Mouse (Mus musculus): ENCODE measurements around the gene Ifih1. TPM values are rescaled to one million over a fixed set of nuclear protein-coding genes. Genes with fewer than 3 reads are reported as not detected.

The Ifih1 gene
- polyA plus RNA-seq, 1 experiment, result 27.0 TPM

DNA sequence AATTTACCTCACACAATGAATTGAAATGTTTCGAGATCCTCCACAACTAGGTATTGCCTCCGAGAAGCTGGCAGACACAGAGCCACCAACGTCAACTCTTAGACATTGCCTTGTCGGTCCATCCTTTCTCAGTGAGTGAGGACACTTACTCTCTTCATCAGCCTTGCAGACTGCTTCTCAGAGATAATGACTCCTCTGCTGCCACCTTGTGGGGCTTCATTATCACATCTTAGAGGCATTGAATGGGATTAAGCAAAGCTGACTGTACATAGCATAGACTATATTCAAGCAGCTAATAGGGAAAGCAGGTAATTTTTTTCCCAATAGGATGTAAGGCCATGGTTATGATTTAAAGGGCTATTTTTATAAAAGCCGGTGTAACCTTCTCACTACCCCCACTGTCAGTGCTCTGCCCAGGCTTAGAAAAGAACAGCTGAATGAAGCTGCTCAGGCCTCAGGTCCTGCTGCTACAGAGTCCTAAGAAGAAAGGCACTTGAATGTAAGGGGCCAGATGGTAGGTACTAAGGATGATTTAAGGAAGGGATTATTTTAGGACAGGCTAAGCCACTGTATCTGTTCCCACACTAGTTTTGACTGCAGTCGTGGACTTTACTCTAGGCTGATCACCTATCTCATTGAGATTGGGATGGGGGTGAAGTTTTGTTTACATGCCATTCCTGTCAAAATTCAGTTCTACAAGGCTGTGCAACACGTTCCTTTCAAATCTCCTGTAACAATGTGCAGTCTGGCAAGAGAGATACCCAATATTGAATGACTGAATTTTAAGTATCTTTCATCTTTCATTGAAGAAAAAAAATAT, 8.7 kb upstream of the Ifih1 start:
- no peaks in the 10 kb centered on the region for H3K27me3 ChIP-seq (ENCODE audit: control insufficient read depth, insufficient read depth, low read length)
- WGBS, result 40% methylated on average over 7 of the region's 7 CpGs
- H3K4me3 ChIP-seq (ENCODE audit: low read depth, low read length), result no peak overlapping the region
- no peak overlapping the region for H3K27ac ChIP-seq (ENCODE audit: insufficient read depth, low read depth, low read length)
- no peaks in the 10 kb centered on the region for H3K36me3 ChIP-seq (ENCODE audit: control insufficient read depth, insufficient read depth, low read length)
- no peaks in the 10 kb centered on the region for H3K4me1 ChIP-seq (ENCODE audit: control insufficient read depth, insufficient read depth, insufficient read length, low read length)
- TF ChIP-seq POLR2A (IDR thresholded peaks at IDR 0.05; ENCODE audit: low read depth, low read length) (no peak), CTCF (IDR thresholded peaks at IDR 0.05; ENCODE audit: extremely low read depth, insufficient read length, insufficient replicate concordance, low read depth, low read length) (peak; percentile 24; the same call in 1 of the 2 replicates)

DNA sequence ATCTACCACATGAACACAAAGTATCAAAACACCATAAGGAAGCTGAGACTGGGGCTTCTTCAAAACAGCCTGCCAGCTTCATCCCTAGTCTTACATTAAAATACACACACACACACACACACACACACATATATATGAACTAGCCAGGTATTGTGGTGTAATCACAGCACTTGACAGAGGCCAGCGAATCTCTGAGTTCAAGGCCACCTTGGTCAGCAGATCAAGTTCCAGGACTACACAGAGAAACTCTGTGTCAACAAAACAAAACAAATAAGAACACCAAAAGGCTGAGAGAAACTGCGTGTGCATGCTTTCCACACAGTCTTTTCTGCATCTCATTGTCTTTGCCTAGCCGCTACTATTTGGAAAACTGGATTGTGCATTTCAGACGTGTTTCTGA, 6.4 kb upstream of the Ifih1 start:
- Histone ChIP-seq H3K27me3 (ENCODE audit: control insufficient read depth, insufficient read depth, low read length) (no peaks in the 10 kb centered on the region), H3K36me3 (ENCODE audit: control insufficient read depth, insufficient read depth, low read length) (no peaks in the 10 kb centered on the region), H3K4me1 (ENCODE audit: control insufficient read depth, insufficient read depth, insufficient read length, low read length) (no peaks in the 10 kb centered on the region; the same call in 1 of the 2 replicates), H3K27ac (ENCODE audit: insufficient read depth, low read depth, low read length) (no peak overlapping the region), H3K4me3 (ENCODE audit: low read depth, low read length) (no peak overlapping the region)
- TF ChIP-seq POLR2A (IDR thresholded peaks at IDR 0.05; ENCODE audit: low read depth, low read length) (no peak), CTCF (IDR thresholded peaks at IDR 0.05; ENCODE audit: extremely low read depth, insufficient read length, insufficient replicate concordance, low read depth, low read length) (no peak)
- 80% methylated on average over 4 of the region's 4 CpGs for WGBS

DNA sequence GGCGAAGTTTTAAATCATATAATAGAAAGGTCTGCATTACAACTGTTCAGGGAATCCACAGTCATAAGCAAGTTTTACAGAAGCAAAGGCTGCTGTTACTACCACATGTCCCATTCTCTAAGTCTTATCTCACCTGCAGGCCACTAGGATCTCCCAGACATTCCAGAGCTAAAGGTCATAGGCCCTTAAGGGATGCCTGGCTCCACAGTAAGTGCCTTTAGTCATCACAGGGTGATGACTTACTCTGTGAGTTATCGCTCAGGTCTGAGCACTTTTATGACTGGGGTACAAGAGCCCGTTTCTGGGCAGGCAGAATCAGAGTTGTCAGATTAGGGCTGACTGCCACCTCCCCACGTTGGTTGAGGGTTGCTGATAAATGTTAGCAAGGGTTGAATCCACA, 5.8 kb upstream of the Ifih1 start:
- no peaks in the 10 kb centered on the region; the same call in 1 of the 2 replicates for H3K4me1 ChIP-seq (ENCODE audit: control insufficient read depth, insufficient read depth, insufficient read length, low read length)
- TF ChIP-seq CTCF (IDR thresholded peaks at IDR 0.05; ENCODE audit: extremely low read depth, insufficient read length, insufficient replicate concordance, low read depth, low read length) (no peak), POLR2A (IDR thresholded peaks at IDR 0.05; ENCODE audit: low read depth, low read length) (no peak)
- 51% methylated on average over 4 of the region's 4 CpGs for WGBS
- no peak overlapping the region for H3K4me3 ChIP-seq (ENCODE audit: low read depth, low read length)
- H3K27ac ChIP-seq (ENCODE audit: insufficient read depth, low read depth, low read length), result no peak overlapping the region
- no peaks in the 10 kb centered on the region for H3K36me3 ChIP-seq (ENCODE audit: control insufficient read depth, insufficient read depth, low read length)
- no peaks in the 10 kb centered on the region for H3K27me3 ChIP-seq (ENCODE audit: control insufficient read depth, insufficient read depth, low read length)

DNA sequence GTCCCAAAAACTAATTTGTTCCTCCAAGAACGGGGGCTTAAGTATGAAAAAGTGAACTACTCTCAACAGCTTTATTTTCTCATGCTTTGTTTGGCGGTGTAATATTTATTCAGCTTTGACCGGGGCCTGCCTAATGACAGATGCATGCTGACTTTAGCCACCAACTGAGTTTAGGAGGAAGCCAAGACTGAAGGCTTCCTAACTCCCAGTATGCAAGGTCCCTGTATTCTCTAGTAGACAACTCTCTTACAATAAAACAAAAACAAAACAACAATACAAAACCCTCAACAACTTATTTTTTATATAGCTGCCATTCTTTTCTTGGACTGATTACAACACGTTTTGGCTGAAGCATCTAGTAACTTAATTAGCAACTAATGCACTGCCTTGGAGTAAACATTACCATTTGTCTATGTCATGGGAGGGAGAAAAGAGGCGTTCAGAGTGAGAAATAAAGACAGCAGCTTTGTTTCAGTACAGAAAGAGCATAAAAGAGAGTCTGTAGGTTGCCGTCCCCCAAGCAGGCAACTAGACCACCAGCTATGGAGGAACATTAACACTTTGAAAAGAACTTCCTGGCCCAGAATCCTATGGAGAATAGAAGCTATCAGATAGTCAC, 725 bp upstream of the Ifih1 start:
- no peaks in the 10 kb centered on the region for H3K36me3 ChIP-seq (ENCODE audit: control insufficient read depth, insufficient read depth, low read length)
- peak overlapping the region; percentile 44 for H3K27ac ChIP-seq (ENCODE audit: insufficient read depth, low read depth, low read length)
- 29% methylated on average over 6 of the region's 6 CpGs for WGBS
- TF ChIP-seq CTCF (IDR thresholded peaks at IDR 0.05; ENCODE audit: extremely low read depth, insufficient read length, insufficient replicate concordance, low read depth, low read length) (no peak), POLR2A (IDR thresholded peaks at IDR 0.05; ENCODE audit: low read depth, low read length) (no peak)
- peaks cover 2% of the 10 kb centered on the region; the same call in 1 of the 2 replicates for H3K4me1 ChIP-seq (ENCODE audit: control insufficient read depth, insufficient read depth, insufficient read length, low read length)
- H3K27me3 ChIP-seq (ENCODE audit: control insufficient read depth, insufficient read depth, low read length), result no peaks in the 10 kb centered on the region
- peak overlapping the region; percentile 72; the same call in 1 of the 2 replicates for H3K4me3 ChIP-seq (ENCODE audit: low read depth, low read length)

DNA sequence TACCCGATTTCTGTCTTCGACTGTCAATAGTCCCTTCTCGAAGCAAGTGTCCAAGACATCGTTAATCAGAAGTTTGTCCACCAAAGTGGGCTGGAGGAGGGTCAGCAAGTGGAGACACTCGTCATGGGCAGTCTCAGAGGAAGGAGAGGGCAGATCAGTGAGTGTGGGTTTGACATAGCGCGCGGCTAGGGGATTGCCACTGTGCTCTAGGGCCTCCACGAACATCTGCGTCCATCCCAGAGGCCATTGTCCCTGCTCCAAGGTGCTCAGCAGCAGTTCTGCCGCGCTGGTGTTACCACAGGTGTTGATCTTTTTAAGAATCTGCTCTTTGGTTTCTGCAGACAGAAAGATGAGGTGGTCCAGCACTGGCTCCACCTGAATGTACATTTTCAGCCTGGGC, 580 bp downstream of the Ifih1 start:
- TF ChIP-seq POLR2A (IDR thresholded peaks at IDR 0.05; ENCODE audit: low read depth, low read length) (no peak), CTCF (IDR thresholded peaks at IDR 0.05; ENCODE audit: extremely low read depth, insufficient read length, insufficient replicate concordance, low read depth, low read length) (no peak)
- Histone ChIP-seq H3K4me3 (ENCODE audit: low read depth, low read length) (peak overlapping the region; percentile 72), H3K27me3 (ENCODE audit: control insufficient read depth, insufficient read depth, low read length) (no peaks in the 10 kb centered on the region), H3K27ac (ENCODE audit: insufficient read depth, low read depth, low read length) (peak overlapping the region; percentile 84), H3K4me1 (ENCODE audit: control insufficient read depth, insufficient read depth, insufficient read length, low read length) (peaks cover 2% of the 10 kb centered on the region; the same call in 1 of the 2 replicates), H3K36me3 (ENCODE audit: control insufficient read depth, insufficient read depth, low read length) (no peaks in the 10 kb centered on the region)
- 8% methylated on average over 12 of the region's 12 CpGs for WGBS

DNA sequence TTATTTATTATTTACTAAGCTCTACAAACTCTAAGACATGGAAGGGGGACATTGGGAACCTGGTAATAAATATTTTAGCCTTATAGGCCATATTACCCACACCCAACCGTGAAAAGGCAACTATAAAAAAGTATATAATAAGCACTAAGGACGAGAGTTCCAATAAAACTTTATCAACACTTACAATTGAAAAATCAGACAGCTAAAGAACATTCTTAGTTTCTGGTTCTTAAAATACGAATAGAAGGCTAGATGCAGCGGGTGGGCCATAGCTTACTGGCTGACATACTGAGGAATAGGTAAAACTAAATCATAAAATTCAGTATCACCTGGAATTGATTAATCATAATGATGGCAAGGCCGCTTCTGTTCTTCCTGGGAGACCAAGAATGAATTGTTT, 1.2 kb downstream of the Ifih1 start:
- TF ChIP-seq POLR2A (IDR thresholded peaks at IDR 0.05; ENCODE audit: low read depth, low read length) (no peak), CTCF (IDR thresholded peaks at IDR 0.05; ENCODE audit: extremely low read depth, insufficient read length, insufficient replicate concordance, low read depth, low read length) (no peak)
- H3K4me3 ChIP-seq (ENCODE audit: low read depth, low read length), result no peak overlapping the region
- no peak overlapping the region for H3K27ac ChIP-seq (ENCODE audit: insufficient read depth, low read depth, low read length)
- peaks cover 2% of the 10 kb centered on the region; the same call in 1 of the 2 replicates for H3K4me1 ChIP-seq (ENCODE audit: control insufficient read depth, insufficient read depth, insufficient read length, low read length)
- H3K36me3 ChIP-seq (ENCODE audit: control insufficient read depth, insufficient read depth, low read length), result no peaks in the 10 kb centered on the region
- no peaks in the 10 kb centered on the region for H3K27me3 ChIP-seq (ENCODE audit: control insufficient read depth, insufficient read depth, low read length)
- 58% methylated on average over 5 of the region's 5 CpGs for WGBS
